Mouse (Mus musculus): ENCODE measurements around the gene Npcd. TPM values are rescaled to one million over a fixed set of nuclear protein-coding genes. Genes with fewer than 3 reads are reported as not detected.
"Not testable (repeated sequence)": the region's sequence is repeated elsewhere in the genome, so short reads cannot be mapped to it uniquely, and the experiment has no call there.

Npcd gene
- polyA plus RNA-seq, 1 experiment from 2014 or later, result 2.5 TPM

DNA sequence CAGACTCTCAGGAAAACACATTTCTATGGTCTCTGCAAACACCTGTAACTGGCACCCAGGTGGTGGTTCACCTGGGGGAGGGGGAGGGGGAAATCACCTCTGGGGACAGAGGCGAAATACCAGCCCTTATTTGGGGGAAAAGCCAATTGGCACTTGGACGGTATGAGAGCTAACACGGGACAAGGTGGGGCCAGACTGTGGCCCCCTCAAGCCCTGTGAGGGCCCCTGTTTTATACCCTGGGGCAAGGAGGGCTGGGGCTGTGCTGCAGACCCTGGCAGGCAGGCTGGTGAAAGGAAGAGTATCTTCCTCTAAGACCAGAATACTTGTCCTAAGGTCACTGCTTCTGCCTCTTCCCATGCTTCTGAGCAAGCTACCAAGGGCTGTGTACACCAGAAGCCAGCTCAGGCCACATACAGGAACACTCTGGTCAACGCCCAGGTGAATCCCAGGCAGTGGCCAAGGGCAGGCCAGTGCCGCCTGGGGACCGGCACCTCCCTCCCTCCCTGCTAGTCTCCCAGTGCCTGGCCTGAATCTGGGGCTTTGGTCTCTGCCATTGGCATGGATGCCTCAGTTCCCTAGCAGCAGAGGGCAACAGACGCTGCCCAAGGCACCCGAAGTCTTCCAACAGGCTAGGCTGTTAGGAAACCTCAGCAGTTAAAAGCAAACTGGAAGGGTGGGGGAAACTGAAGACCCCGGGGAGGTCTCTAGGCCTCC lies 7.7 kb downstream of the Npcd start:
- H3K36me3 ChIP-seq (ENCODE audit: control insufficient read depth, insufficient read depth, low read length), result peaks cover 15% of the 10 kb centered on the region
- H3K4me2 ChIP-seq (ENCODE audit: low read depth, low read length), result no peak overlapping the region
- H3K9me3 ChIP-seq (ENCODE audit: control insufficient read depth, low read length), result no peaks in the 10 kb centered on the region
- no peaks in the 10 kb centered on the region for H3K27me3 ChIP-seq (ENCODE audit: control insufficient read depth, insufficient read depth, low read length)
- H3K4me3 ChIP-seq (ENCODE audit: low read depth, low read length), result no peak overlapping the region
- H3K4me1 ChIP-seq (ENCODE audit: control insufficient read depth, insufficient read depth, low read length), result peaks cover 40% of the 10 kb centered on the region
- no peak overlapping the region for H3K9ac ChIP-seq (replicated peaks; ENCODE audit: low read depth, low read length)
- H3K27ac ChIP-seq (ENCODE audit: low read depth, low read length), result no peak overlapping the region
- no peak for ATAC-seq (ENCODE audit: low read depth)
- 90% methylated on average over 9 of the region's 9 CpGs for WGBS

DNA sequence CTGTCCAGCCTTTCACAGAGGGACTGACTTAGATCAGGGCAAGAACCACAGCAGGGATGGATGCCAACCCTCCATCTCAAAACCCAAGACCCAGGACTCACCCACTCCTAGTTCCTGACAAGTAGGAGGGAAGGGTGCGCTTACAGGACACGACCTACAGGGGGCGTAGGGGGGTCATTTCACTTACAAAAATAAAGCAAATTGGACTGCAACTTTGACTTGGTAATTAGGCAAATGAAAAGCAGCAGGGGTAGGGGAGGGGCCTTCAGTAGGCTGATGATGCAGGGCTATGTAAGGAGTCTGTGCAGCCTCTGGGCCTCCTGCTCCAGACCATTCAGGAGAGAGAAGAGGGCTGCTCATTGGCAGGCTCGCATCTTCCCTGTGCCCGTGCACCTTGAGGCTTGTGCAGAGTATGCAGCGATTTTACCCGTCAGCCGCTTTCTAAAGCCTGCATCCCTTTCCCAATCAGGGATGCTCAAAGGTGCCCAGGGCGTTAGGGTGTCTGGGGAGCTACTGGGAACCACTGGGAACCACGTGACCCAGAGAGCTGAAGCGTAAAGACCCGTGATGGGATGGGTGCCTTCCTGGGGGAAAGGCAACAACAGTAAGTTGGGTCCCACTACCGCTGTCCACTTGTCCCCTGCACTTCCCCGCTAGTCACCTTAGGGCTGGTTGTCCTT lies 8.8 kb downstream of the Npcd start:
- WGBS, result 56% methylated on average over 14 of the region's 14 CpGs
- H3K9me3 ChIP-seq (ENCODE audit: control insufficient read depth, low read length), result no peaks in the 10 kb centered on the region

DNA sequence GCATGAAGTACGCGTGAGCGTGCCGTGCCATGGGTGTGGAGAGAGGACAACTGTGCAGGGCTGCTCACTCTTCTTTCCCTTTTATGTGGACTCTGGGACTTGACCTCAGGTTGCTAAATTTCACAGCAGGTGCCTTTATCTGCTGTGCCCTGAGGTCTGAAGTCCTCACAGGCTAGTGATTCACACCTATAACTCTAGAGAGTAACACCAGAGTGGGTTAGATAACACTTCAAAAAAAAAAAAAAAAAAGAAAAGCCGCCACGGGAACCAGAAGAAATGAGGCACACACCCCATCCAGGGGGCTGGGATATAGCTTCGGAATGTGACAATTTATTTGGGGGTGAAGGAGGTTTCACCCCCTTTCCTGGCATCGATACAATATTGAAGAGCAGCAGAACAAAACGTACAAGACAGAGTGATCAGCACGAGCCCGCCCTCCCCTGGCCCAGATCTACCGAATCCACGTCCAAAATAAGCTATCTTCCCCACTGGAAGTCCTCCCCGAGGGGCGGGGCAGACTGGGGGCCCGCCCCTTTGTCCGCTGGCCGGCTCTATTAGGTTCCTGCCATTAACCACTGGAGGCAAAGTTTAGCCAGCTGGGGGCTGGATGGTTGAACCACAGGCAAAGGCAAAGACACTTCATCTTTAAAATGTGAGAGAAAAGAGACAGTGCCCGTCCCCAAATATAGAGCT lies 10.3 kb downstream of the Npcd start:
- 70% methylated on average over 19 of the region's 19 CpGs for WGBS
- no peak for ATAC-seq (ENCODE audit: low read depth)
- no peak overlapping the region for H3K4me3 ChIP-seq (ENCODE audit: low read depth, low read length)
- peaks cover 29% of the 10 kb centered on the region for H3K4me1 ChIP-seq (ENCODE audit: control insufficient read depth, insufficient read depth, low read length)
- peaks cover 13% of the 10 kb centered on the region for H3K36me3 ChIP-seq (ENCODE audit: control insufficient read depth, insufficient read depth, low read length)
- H3K27me3 ChIP-seq (ENCODE audit: control insufficient read depth, insufficient read depth, low read length), result no peaks in the 10 kb centered on the region
- no peak overlapping the region for H3K4me2 ChIP-seq (ENCODE audit: low read depth, low read length)
- no peak overlapping the region for H3K9ac ChIP-seq (replicated peaks; ENCODE audit: low read depth, low read length)
- H3K9me3 ChIP-seq (ENCODE audit: control insufficient read depth, low read length), result no peaks in the 10 kb centered on the region
- H3K27ac ChIP-seq (ENCODE audit: low read depth, low read length), result no peak overlapping the region

More for the DNA sequence above, 8.8 kb downstream of the Npcd start:
- Histone ChIP-seq H3K9ac (replicated peaks; ENCODE audit: low read depth, low read length) (no peak overlapping the region), H3K27me3 (ENCODE audit: control insufficient read depth, insufficient read depth, low read length) (no peaks in the 10 kb centered on the region), H3K4me2 (ENCODE audit: low read depth, low read length) (no peak overlapping the region), H3K4me1 (ENCODE audit: control insufficient read depth, insufficient read depth, low read length) (peaks cover 40% of the 10 kb centered on the region), H3K4me3 (ENCODE audit: low read depth, low read length) (no peak overlapping the region), H3K27ac (ENCODE audit: low read depth, low read length) (0 out of 2 replicates have a peak overlapping the region, but pooled peaks have one; percentile 28), H3K36me3 (ENCODE audit: control insufficient read depth, insufficient read depth, low read length) (peaks cover 15% of the 10 kb centered on the region)
- ATAC-seq (ENCODE audit: low read depth), result no peak

DNA sequence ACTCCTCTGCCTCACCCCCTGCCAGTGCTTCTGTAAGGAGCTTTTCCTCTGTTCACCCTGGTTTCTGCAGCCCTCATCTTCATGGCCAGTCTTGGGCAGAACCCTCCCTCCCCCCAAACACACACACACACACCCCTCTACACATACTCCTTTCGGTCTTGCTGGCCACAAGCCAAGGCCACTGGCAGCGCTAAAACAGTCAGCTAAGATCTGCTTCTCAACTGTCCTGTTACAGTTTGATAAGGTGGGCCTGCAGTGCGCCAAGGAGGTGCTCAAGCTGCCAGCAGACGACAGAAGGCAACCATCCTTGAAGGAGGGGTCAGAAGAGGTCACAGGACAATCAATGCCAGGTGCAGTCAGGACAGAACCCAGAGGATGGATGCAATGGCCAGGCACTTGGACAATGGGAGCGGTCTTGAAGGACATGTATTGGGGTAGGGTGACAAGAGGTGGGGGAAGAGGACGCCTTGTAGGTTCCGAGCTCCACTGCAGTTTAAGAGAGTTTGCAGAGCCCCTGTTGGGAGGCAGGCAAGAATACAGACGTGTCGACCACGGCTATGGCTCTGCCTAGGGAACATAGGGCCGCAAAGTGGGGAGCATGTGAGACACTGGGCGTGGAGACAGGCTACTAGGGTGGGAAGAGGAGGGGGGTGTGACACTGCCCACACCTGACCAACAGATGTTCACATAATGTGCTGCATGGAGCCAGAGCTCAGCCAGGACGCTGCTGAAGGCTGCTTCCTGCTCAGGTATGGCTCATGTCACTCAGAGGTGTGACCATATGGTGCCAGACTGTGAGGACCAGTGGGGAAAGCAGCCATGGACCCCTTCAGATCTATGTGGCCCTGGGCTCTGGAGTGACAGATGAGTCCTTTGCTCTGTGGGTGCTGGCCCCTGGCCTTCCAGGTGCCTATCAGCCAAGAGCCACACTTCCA lies 11.5 kb downstream of the Npcd start:
- H3K4me1 ChIP-seq (ENCODE audit: control insufficient read depth, insufficient read depth, low read length), result peaks cover 19% of the 10 kb centered on the region
- H3K36me3 ChIP-seq (ENCODE audit: control insufficient read depth, insufficient read depth, low read length), result 0 out of 2 replicates have a peak, but pooled peaks cover 4% of the 10 kb centered on the region
- WGBS, result 75% methylated on average over 13 of the region's 13 CpGs
- H3K4me2 ChIP-seq (ENCODE audit: low read depth, low read length), result no peak overlapping the region
- H3K27ac ChIP-seq (ENCODE audit: low read depth, low read length), result no peak overlapping the region
- no peak for ATAC-seq (ENCODE audit: low read depth)
- no peak overlapping the region for H3K9ac ChIP-seq (replicated peaks; ENCODE audit: low read depth, low read length)
- H3K9me3 ChIP-seq (ENCODE audit: control insufficient read depth, low read length), result no peaks in the 10 kb centered on the region
- H3K27me3 ChIP-seq (ENCODE audit: control insufficient read depth, insufficient read depth, low read length), result no peaks in the 10 kb centered on the region
- no peak overlapping the region for H3K4me3 ChIP-seq (ENCODE audit: low read depth, low read length)

DNA sequence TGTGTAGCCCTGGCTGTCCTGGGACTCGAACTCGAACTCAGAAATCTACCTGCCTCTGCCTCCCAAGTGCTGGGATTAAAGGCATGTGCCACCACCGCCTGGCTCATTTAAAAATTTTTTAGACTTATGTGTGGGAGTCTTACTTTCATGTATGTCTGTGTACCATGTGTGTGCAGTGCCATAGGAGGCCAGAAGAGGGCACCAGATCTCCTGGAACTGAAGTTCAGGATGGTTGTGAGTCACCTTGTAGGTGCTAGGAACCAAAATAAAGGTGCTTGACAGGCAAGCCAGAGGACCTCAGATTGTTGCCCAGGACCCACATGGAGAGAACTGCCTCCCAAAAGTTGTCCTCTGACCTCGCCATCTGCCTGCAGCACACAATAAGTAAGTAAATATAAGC lies 15.7 kb downstream of the Npcd start:
- ATAC-seq (ENCODE audit: low read depth), result no peak
- Histone ChIP-seq H3K9ac (replicated peaks; ENCODE audit: low read depth, low read length) (no peak overlapping the region), H3K27ac (ENCODE audit: low read depth, low read length) (no peak overlapping the region), H3K4me2 (ENCODE audit: low read depth, low read length) (no peak overlapping the region), H3K9me3 (ENCODE audit: control insufficient read depth, low read length) (no peaks in the 10 kb centered on the region), H3K27me3 (ENCODE audit: control insufficient read depth, insufficient read depth, low read length) (no peaks in the 10 kb centered on the region), H3K4me3 (ENCODE audit: low read depth, low read length) (no peak overlapping the region), H3K4me1 (ENCODE audit: control insufficient read depth, insufficient read depth, low read length) (no peaks in the 10 kb centered on the region), H3K36me3 (ENCODE audit: control insufficient read depth, insufficient read depth, low read length) (0 out of 2 replicates have a peak, but pooled peaks cover 4% of the 10 kb centered on the region)
- WGBS, result 91% methylated on average over 4 of the region's 4 CpGs

DNA sequence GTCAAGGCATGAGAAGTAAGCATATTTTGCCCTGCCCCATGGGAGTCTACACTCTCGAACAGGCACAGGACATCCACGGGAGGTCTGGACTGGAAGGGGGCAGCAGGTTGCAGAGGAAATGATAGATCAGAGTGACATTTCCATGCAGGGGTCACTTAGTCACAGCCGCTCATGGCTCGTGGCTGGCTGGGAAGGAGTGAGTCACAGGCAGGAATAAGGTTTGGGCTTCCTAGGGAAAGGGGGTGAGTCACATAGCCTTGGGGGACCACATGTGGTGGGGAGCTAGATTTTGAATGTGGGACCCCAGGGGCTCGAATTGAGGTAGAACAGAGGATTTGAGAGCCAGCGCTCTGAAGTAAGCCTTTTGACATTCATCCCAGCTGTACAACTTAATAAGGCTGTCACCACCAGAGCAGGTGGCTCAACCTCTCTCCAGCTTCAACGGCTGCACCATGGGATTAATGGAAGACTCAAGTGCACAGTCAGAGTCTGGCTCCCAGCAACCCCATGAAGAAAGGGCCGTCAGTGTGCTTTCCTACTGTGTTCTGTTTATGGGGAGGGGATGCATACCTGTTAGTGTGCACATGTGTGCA lies 20.3 kb downstream of the Npcd start:
- no peak for ATAC-seq (ENCODE audit: low read depth)
- Histone ChIP-seq H3K4me1 (ENCODE audit: control insufficient read depth, insufficient read depth, low read length) (no peaks in the 10 kb centered on the region), H3K27ac (ENCODE audit: low read depth, low read length) (no peak overlapping the region), H3K4me3 (ENCODE audit: low read depth, low read length) (no peak overlapping the region), H3K9me3 (ENCODE audit: control insufficient read depth, low read length) (no peaks in the 10 kb centered on the region), H3K9ac (replicated peaks; ENCODE audit: low read depth, low read length) (no peak overlapping the region), H3K36me3 (ENCODE audit: control insufficient read depth, insufficient read depth, low read length) (no peaks in the 10 kb centered on the region), H3K27me3 (ENCODE audit: control insufficient read depth, insufficient read depth, low read length) (no peaks in the 10 kb centered on the region), H3K4me2 (ENCODE audit: low read depth, low read length) (no peak overlapping the region)
- WGBS, result 52% methylated on average over 8 of the region's 8 CpGs

DNA sequence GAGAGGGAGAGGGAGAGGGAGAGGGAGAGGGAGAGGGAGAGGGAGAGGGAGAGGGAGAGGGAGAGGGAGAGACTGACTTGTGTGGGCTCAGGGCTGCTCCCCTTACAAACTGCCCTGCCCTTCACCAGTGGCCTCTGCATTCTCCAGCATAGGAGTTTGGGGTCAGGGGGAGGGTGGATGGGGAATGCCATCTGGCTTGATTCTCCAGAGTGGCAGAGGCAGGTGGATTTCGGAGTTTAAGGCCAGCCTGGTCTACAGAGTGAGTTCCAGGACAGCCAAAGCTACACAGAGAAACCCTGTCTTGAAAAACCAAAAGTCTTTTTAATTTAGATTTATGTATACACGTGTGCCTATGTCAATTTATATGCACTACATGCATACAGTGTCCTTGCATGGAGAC lies 21.2 kb downstream of the Npcd start:
- not testable (repeated sequence) for H3K27me3 ChIP-seq (ENCODE audit: control insufficient read depth, insufficient read depth, low read length); H3K9me3 ChIP-seq (ENCODE audit: control insufficient read depth, low read length); H3K4me3 ChIP-seq (ENCODE audit: low read depth, low read length); H3K4me2 ChIP-seq (ENCODE audit: low read depth, low read length); H3K4me1 ChIP-seq (ENCODE audit: control insufficient read depth, insufficient read depth, low read length); ATAC-seq (ENCODE audit: low read depth); H3K9ac ChIP-seq (replicated peaks; ENCODE audit: low read depth, low read length); H3K27ac ChIP-seq (ENCODE audit: low read depth, low read length); H3K36me3 ChIP-seq (ENCODE audit: control insufficient read depth, insufficient read depth, low read length)
- WGBS, result 71% methylated on average over 2 of the region's 2 CpGs

DNA sequence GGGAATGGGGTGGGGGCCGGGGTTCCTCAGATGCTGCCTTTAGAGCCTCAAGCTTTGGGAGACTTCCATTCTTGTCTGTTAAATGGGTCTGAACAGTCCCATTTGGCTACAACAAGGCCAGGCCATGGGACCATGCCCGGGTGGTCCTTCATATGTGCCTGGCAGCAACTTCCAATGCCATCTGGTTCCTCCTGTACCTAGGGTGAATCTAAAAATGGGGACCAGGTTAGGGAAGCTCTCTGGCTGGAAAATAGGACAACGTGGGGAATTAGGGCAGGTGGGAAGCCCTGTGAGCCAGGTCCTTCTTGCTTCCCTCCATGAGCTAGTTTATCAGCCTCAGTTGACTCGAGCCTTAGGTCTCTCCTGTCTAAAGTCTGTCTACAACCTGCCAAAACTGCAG lies 23.0 kb downstream of the Npcd start:
- 69% methylated on average over 4 of the region's 4 CpGs for WGBS

More for the DNA sequence above, 23.0 kb downstream of the Npcd start:
- Histone ChIP-seq H3K4me1 (ENCODE audit: control insufficient read depth, insufficient read depth, low read length) (no peaks in the 10 kb centered on the region), H3K4me2 (ENCODE audit: low read depth, low read length) (no peak overlapping the region), H3K36me3 (ENCODE audit: control insufficient read depth, insufficient read depth, low read length) (no peaks in the 10 kb centered on the region), H3K4me3 (ENCODE audit: low read depth, low read length) (no peak overlapping the region), H3K9me3 (ENCODE audit: control insufficient read depth, low read length) (no peaks in the 10 kb centered on the region), H3K27me3 (ENCODE audit: control insufficient read depth, insufficient read depth, low read length) (peaks cover 5% of the 10 kb centered on the region; the same call in 1 of the 2 replicates), H3K27ac (ENCODE audit: low read depth, low read length) (no peak overlapping the region), H3K9ac (replicated peaks; ENCODE audit: low read depth, low read length) (no peak overlapping the region)
- no peak for ATAC-seq (ENCODE audit: low read depth)
